Mouse (Mus musculus) forebrain, embryonic 14.5 days (tissue): Measurements from ENCODE around the gene Ppara. TPM values are rescaled to one million over a fixed set of nuclear protein-coding genes. Genes with fewer than 3 reads are reported as not detected.

Experiments
- ATAC-seq: fragments of 200-750 bp; cut with Nextera tagmentation; 2 replicates; pipeline ENCODE4 v1.8.0; 2017; ENCODE audit warnings: mild to moderate bottlenecking, moderate library complexity
- DNase-seq: peaks from one replicate; pipeline ENCODE4 v3.0.0-alpha.2; 2015; ENCODE audit warnings: low spot score
- H3K27ac ChIP-seq: fragments of 300-500 bp; sonication (generic); 2 replicates; pipeline ENCODE4 v1.5.1; 2014; ENCODE audit warnings: low read depth, mild to moderate bottlenecking, control low read depth, low read length, moderate library complexity
- H3K27me3 ChIP-seq: fragments of 300-500 bp; sonication (generic); replicated peaks from 2 replicates; pipeline ENCODE4 v1.6.1; 2014; ENCODE audit warnings: low read length, control low read depth, mixed read lengths; ENCODE audit not compliant: control insufficient read depth, insufficient read depth
- H3K36me3 ChIP-seq: fragments of 300-500 bp; sonication (generic); 2 replicates; pipeline ENCODE4 v1.6.1; 2014; ENCODE audit warnings: low read length, control low read depth; ENCODE audit not compliant: control insufficient read depth, insufficient read depth
- H3K4me1 ChIP-seq: fragments of 300-500 bp; sonication (generic); 2 replicates; pipeline ENCODE4 v1.6.1; 2014; ENCODE audit warnings: antibody characterized with exemption, low read length, control low read depth; ENCODE audit not compliant: control insufficient read depth, insufficient read depth
- H3K4me2 ChIP-seq: fragments of 300-500 bp; sonication (generic); 2 replicates; pipeline ENCODE4 v1.6.1; 2014; ENCODE audit warnings: mild to moderate bottlenecking, control low read depth, low read length
- H3K4me3 ChIP-seq: fragments of 300-500 bp; sonication (generic); 2 replicates; pipeline ENCODE4 v1.5.1; 2014; ENCODE audit warnings: low read depth, low read length, control low read depth
- H3K9ac ChIP-seq: fragments of 300-500 bp; sonication (generic); 2 replicates; pipeline ENCODE4 v1.6.1; 2014; ENCODE audit warnings: mild to moderate bottlenecking, low read length, control low read depth, moderate library complexity
- H3K9me3 ChIP-seq: fragments of 300-500 bp; sonication (generic); replicated peaks from 2 replicates; pipeline ENCODE4 v1.6.1; 2016; ENCODE audit warnings: low read length, control low read depth, mixed read lengths; ENCODE audit not compliant: control insufficient read depth
- WGBS: fragments of 180-500 bp; shearing (Covaris S2); extraction: QIAGEN DNeasy Blood & Tissue Kit; methylation state at CpG from one replicate; pipeline ENCODE4 v1.1.7; 2014; 5-methylcytosine and 5-hydroxymethylcytosine counted together
- polyA plus RNA-seq: library from polyadenylated mRNA; unstranded; fragments of >200 nt; fragmentation: Nextera tagmentation; extraction: Ambion mirVana; gene quantifications from 2 replicates; pipeline ENCODE4 v1.2.1, GENCODE M21; 2014

Ppara gene
- polyA plus RNA-seq, 1 experiment from 2014 or later = 0.67 TPM

DNA sequence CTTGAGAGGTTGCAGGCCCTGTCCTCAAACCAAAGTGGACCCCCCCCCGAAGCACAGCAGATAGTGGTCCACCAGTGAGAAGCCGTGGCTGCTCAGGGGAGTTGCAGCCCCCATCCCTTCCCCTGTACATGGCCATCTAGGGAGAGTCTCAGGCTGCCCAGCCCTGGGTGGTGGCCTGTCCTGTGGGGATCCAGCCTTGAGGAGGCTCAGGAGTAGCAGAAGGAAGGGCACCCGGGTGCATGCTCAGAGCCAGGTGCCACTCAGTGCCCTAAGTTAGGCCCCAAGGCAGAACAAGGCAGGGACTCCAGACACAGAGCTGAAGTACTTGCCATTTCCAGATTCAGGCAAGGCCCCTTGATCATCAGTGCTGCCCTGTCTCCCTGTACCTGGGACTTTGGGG, 19.7 kb upstream of the Ppara start:
- no peaks in the 10 kb centered on the region for H3K27me3 ChIP-seq
- DNase-seq (no peak), ATAC-seq (no peak)
- WGBS = 77% methylated on average over 3 of the region's 3 CpGs
- no peak overlapping the region for H3K9ac ChIP-seq
- H3K4me1 ChIP-seq = no peaks in the 10 kb centered on the region
- no peaks in the 10 kb centered on the region for H3K36me3 ChIP-seq
- no peak overlapping the region for H3K4me3 ChIP-seq
- no peaks in the 10 kb centered on the region for H3K9me3 ChIP-seq
- H3K4me2 ChIP-seq = no peak overlapping the region
- H3K27ac ChIP-seq = no peak overlapping the region

DNA sequence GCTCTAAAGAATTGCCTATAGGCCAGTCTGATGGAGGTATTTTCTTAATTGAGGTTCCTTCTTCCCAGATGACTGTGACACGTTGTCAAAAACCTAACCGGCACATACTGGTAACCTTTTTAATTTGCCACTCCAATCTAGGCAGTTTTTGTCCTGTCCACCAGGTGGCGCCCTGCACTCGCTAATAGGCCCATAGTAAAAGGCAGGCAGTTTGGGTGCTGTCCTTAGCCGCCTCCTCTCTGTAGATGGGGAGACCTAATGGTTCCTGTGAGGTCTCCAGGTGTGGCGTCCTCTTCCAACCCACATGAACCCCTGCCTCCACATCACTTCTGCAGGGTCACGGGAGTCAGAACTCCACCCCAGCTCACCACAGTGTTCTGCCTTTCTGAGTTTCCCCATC, 18.7 kb upstream of the Ppara start:
- DNase-seq (peak; percentile 87), ATAC-seq (peak; percentile 75)
- H3K4me3 ChIP-seq = no peak overlapping the region
- H3K4me2 ChIP-seq = no peak overlapping the region
- H3K4me1 ChIP-seq = no peaks in the 10 kb centered on the region
- H3K9me3 ChIP-seq = no peaks in the 10 kb centered on the region
- H3K27ac ChIP-seq = no peak overlapping the region
- H3K9ac ChIP-seq = no peak overlapping the region
- 0 out of 2 replicates have a peak, but pooled peaks cover 3% of the 10 kb centered on the region for H3K27me3 ChIP-seq
- no peaks in the 10 kb centered on the region for H3K36me3 ChIP-seq
- 5% methylated on average over 7 of the region's 7 CpGs for WGBS

DNA sequence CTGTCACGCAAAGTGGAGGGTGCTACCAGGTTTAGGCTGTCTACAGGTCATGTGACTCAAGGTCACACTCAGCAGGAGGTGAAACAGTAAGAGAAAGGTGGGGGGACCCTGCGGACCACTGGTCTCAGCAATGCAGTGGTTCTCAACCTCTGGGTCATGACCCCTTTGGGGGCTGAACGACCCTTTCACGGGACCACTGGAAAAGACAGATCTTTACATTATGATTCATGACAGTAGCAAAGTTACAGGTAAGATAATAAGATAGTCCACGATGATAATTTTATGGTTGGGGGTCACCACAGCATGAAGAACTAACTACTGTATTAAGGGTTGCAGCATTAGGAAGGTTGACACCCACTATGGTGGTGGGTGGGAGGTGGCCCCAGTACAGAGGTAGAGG, 18.2 kb upstream of the Ppara start:
- Histone ChIP-seq H3K27me3 (0 out of 2 replicates have a peak, but pooled peaks cover 3% of the 10 kb centered on the region), H3K36me3 (no peaks in the 10 kb centered on the region), H3K4me2 (no peak overlapping the region), H3K9me3 (no peaks in the 10 kb centered on the region), H3K9ac (no peak overlapping the region), H3K4me3 (no peak overlapping the region), H3K27ac (no peak overlapping the region), H3K4me1 (no peaks in the 10 kb centered on the region)
- WGBS = 82% methylated on average over 5 of the region's 5 CpGs
- no peak for ATAC-seq
- no peak for DNase-seq

DNA sequence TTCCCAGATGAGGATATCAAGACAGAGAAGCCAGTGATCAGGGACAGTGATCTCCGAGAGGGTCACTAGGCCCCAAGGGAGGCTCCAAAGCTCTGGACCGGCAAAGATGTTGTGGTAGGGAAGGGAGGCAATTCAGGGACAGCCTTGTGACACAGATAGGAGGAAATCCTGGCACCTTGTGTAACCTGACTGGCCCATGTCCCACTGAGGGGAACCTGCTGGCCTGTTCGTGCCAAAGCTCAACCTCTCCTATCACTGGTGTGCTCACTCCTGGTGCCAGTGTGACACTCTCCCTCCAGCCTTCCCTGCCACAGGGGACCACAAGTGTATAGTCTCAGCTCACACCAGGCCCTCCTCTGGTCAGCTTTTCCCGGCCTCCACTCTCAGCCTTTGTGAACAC, 17.8 kb upstream of the Ppara start:
- no peaks in the 10 kb centered on the region for H3K36me3 ChIP-seq
- no peak overlapping the region for H3K4me2 ChIP-seq
- no peak overlapping the region for H3K9ac ChIP-seq
- no peaks in the 10 kb centered on the region for H3K4me1 ChIP-seq
- WGBS = 62% methylated on average over 4 of the region's 4 CpGs
- H3K27ac ChIP-seq = no peak overlapping the region
- 0 out of 2 replicates have a peak, but pooled peaks cover 3% of the 10 kb centered on the region for H3K27me3 ChIP-seq
- no peak overlapping the region for H3K4me3 ChIP-seq
- no peaks in the 10 kb centered on the region for H3K9me3 ChIP-seq
- DNase-seq (no peak), ATAC-seq (no peak)

DNA sequence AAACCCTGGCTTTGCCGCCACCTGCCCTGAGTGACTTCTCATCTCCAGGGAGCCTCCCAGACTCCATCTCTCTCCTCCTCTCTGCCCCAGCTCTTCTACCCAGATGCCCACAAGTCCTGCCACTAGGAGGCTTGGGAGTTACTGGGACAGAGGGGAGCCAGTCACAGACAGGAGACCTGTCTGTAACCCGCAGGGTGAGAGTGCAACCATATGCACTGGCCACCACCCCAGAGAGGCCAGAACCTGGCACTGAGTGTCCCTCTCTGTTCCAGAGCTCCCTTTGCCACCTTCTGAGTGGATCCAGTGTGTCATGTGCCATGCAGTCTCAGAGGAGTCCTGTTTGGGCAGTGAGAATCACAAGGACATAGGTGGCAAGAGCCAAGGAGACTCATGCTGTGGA, 17.0 kb upstream of the Ppara start:
- Histone ChIP-seq H3K9ac (no peak overlapping the region), H3K9me3 (no peaks in the 10 kb centered on the region), H3K4me2 (no peak overlapping the region), H3K4me1 (no peaks in the 10 kb centered on the region), H3K36me3 (no peaks in the 10 kb centered on the region), H3K4me3 (no peak overlapping the region), H3K27ac (no peak overlapping the region), H3K27me3 (0 out of 2 replicates have a peak, but pooled peaks cover 3% of the 10 kb centered on the region)
- 79% methylated on average over 2 of the region's 2 CpGs for WGBS
- DNase-seq (no peak), ATAC-seq (no peak)

DNA sequence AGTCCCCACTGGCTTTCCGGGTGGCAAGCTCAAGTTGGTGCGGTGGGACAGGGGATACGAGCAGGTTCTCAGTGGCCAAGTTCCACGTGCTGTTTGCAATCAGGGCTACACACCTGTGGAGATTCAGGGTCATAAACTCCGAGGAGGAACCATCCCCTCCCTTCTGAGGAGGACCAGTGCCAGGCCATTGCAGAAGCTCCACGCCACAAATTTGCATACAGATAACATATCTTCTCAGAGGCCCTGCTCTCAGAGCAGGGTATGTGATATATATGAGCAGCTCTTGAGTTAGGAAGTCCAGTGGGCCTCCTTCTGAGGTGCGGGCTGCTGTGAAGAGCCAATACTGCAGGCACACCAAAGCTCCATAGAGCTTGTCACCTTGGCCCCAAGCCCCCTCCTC, 15.8 kb upstream of the Ppara start:
- no peak overlapping the region for H3K9ac ChIP-seq
- H3K36me3 ChIP-seq = no peaks in the 10 kb centered on the region
- no peaks in the 10 kb centered on the region for H3K4me1 ChIP-seq
- H3K27me3 ChIP-seq = 0 out of 2 replicates have a peak, but pooled peaks cover 3% of the 10 kb centered on the region
- H3K4me3 ChIP-seq = no peak overlapping the region
- WGBS = 86% methylated on average over 7 of the region's 7 CpGs
- DNase-seq (no peak), ATAC-seq (no peak)
- H3K4me2 ChIP-seq = no peak overlapping the region
- no peak overlapping the region for H3K27ac ChIP-seq
- no peaks in the 10 kb centered on the region for H3K9me3 ChIP-seq

DNA sequence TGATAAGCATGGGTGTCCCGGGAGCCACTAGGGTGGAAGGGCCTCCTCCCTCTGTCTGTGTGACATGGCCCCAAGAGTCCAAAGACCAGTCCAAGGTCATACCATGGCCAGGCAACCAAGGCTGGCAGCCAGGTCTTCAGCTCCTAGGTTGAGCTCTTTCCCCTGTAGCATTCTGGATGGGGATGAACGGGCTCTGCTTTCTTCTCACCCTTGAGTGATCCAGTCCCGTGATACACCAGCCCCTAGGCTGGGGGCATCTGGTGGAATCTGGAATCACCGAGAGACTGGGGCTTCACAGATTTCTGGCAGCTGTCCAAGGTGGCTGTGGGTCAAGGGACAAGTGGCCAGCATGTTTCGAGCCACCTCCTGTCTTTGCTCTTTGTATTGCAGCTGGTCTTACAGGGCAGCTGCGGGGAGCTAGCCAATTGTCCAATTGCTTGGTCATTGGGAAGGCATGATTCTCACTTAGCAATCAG, 14.4 kb upstream of the Ppara start:
- DNase-seq = no peak
- H3K4me2 ChIP-seq = no peak overlapping the region
- no peak overlapping the region for H3K4me3 ChIP-seq
- no peaks in the 10 kb centered on the region for H3K9me3 ChIP-seq
- no peak overlapping the region for H3K9ac ChIP-seq
- 0 out of 2 replicates have a peak, but pooled peaks cover 3% of the 10 kb centered on the region for H3K27me3 ChIP-seq
- no peak for ATAC-seq
- no peaks in the 10 kb centered on the region for H3K4me1 ChIP-seq
- 75% methylated on average over 6 of the region's 6 CpGs for WGBS
- H3K36me3 ChIP-seq = no peaks in the 10 kb centered on the region
- H3K27ac ChIP-seq = no peak overlapping the region

DNA sequence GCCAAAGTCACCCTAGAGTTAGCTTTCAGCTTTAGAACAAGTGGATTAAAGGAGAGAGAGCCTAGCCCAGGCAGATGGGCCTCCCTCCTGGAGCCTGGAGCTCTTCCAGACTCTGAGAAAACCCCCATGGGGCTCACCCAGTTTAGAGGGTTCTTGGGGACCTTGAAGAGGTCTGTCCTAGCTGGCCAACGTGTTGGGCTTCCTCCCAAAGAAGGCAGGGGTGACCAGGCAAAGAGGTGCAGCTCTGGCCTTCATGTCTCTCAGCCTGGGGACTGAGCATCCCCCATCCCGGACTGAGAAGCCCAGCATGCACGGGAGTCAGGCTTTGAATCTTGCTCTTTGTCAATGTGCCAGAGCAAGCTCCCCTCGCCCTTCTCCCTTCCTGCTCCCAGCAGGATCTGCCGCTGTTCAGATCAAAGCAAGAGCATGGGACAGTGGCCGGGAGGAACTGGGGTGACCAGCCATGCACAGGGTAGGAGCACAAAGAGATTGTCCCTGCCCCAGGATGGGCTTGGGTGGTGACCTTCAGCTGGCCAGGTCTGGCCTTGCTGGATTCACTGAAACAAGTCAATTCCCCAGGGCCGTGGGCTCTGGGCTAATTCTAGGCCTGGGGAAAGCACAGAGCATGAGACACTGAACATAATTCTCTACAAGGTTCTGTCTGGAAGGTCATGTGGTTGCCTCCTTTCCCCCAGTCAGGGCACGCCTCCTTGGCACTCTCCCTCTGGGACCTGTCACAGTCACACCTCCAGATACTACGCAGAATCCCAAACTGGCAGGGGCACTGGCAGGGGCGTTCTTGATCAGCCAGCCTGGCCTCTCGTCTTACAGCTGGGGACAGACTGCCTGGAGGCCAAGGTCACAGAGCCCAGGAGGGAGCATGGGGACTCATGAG, 10.3 kb upstream of the Ppara start:
- ATAC-seq (no peak), DNase-seq (no peak)
- Histone ChIP-seq H3K4me2 (no peak overlapping the region), H3K9me3 (no peaks in the 10 kb centered on the region), H3K4me3 (no peak overlapping the region), H3K27ac (no peak overlapping the region), H3K27me3 (0 out of 2 replicates have a peak, but pooled peaks cover 3% of the 10 kb centered on the region), H3K36me3 (no peaks in the 10 kb centered on the region), H3K9ac (no peak overlapping the region), H3K4me1 (no peaks in the 10 kb centered on the region)
- WGBS = 41% methylated on average over 11 of the region's 11 CpGs

DNA sequence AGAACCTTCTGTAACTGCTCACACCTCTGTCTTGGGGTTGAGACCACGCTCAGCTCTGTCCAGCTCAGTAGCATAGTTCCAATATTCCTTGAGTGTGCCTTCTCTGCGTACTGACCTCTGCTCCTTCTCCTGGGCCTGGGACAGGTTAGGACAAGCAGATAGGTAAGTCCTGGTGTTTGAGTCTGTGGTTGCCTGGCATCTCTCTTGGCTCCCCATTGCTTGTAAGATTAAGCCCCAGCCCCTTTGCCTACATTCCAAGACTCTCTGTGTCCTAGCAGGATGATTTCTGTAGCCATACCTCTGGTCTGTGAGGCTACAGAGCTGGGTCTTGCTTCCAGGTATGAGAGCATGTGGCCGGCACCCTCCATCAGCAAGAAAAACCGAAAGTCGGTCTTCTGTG, 6.6 kb upstream of the Ppara start:
- no peak for ATAC-seq
- no peak for DNase-seq
- H3K27me3 ChIP-seq = peaks cover 6% of the 10 kb centered on the region; the same call in 1 of the 2 replicates

More for the DNA sequence above, 6.6 kb upstream of the Ppara start:
- H3K9ac ChIP-seq = no peak overlapping the region
- H3K4me3 ChIP-seq = no peak overlapping the region
- no peak overlapping the region for H3K27ac ChIP-seq
- H3K36me3 ChIP-seq = no peaks in the 10 kb centered on the region
- 85% methylated on average over 5 of the region's 5 CpGs for WGBS
- no peaks in the 10 kb centered on the region for H3K4me1 ChIP-seq
- H3K4me2 ChIP-seq = no peak overlapping the region
- H3K9me3 ChIP-seq = no peaks in the 10 kb centered on the region
